Mouse (Mus musculus) limb, embryonic 13.5 days (tissue): Measurements from ENCODE around the gene Pde4c. TPM values are rescaled to one million over a fixed set of nuclear protein-coding genes. Genes with fewer than 3 reads are reported as not detected.
A peak's percentile ranks its signal among the peaks of the same experiment; 100 is the strongest.

Experiments
- ATAC-seq: fragments of 200-750 bp; cut with Nextera tagmentation; 2 replicates; pipeline ENCODE4 v1.8.0; 2017; ENCODE audit warnings: low read depth, moderate number of reproducible peaks, moderate TSS enrichment; ENCODE audit not compliant: low FRiP score
- H3K27ac ChIP-seq: fragments of 300-500 bp; sonication (generic); 2 replicates; pipeline ENCODE4 v1.5.1; 2015; ENCODE audit warnings: inconsistent platforms, mild to moderate bottlenecking, moderate library complexity
- H3K27me3 ChIP-seq: fragments of 300-500 bp; sonication (generic); 2 replicates; pipeline ENCODE4 v1.6.1; 2015; ENCODE audit warnings: mild to moderate bottlenecking, inconsistent platforms
- H3K36me3 ChIP-seq: fragments of 300-500 bp; sonication (generic); 2 replicates; pipeline ENCODE4 v1.6.1; 2015; ENCODE audit warnings: inconsistent platforms, mild to moderate bottlenecking, moderate library complexity
- H3K4me1 ChIP-seq: fragments of 300-500 bp; sonication (generic); 2 replicates; pipeline ENCODE4 v1.6.1; 2015; ENCODE audit warnings: inconsistent platforms
- H3K4me2 ChIP-seq: fragments of 300-500 bp; sonication (generic); replicated peaks from 2 replicates; pipeline ENCODE4 v1.6.1; 2015; ENCODE audit warnings: inconsistent platforms, mild to moderate bottlenecking, moderate library complexity
- H3K4me3 ChIP-seq: fragments of 300-500 bp; sonication (generic); 2 replicates; pipeline ENCODE4 v1.5.1; 2015; ENCODE audit warnings: moderate library complexity, mild to moderate bottlenecking, inconsistent platforms
- H3K9ac ChIP-seq: fragments of 300-500 bp; sonication (generic); 2 replicates; pipeline ENCODE4 v1.6.1; 2015; ENCODE audit warnings: mild to moderate bottlenecking, inconsistent platforms
- H3K9me3 ChIP-seq: fragments of 300-500 bp; sonication (generic); 2 replicates; pipeline ENCODE4 v1.6.1; 2016; ENCODE audit warnings: inconsistent platforms
- WGBS: fragments of 180-500 bp; shearing (Covaris S2); methylation state at CpG from one replicate; pipeline ENCODE4 v1.1.7; 2015; 5-methylcytosine and 5-hydroxymethylcytosine counted together
- polyA plus RNA-seq: library from polyadenylated mRNA; unstranded; fragments of >200 nt; fragmentation: Nextera tagmentation; extraction: Ambion mirVana; gene quantifications from 2 replicates; pipeline ENCODE4 v1.2.1, GENCODE M21; 2015

Pde4c gene
- polyA plus RNA-seq, 1 experiment from 2014 or later: 0.04 TPM

- Histone ChIP-seq H3K9ac (peak overlapping the region; percentile 98), H3K27me3 (no peaks in the 10 kb centered on the region), H3K4me2 (peak overlapping the region; percentile 93), H3K4me3 (peak overlapping the region; percentile 8; the same call in 1 of the 2 replicates), H3K4me1 (peaks cover 49% of the 10 kb centered on the region), H3K9me3 (no peaks in the 10 kb centered on the region), H3K27ac (peak overlapping the region; percentile 79; the same call in 1 of the 2 replicates), H3K36me3 (peaks cover 70% of the 10 kb centered on the region)
- 55% methylated on average over 9 of the region's 9 CpGs for WGBS
- ATAC-seq: no peak
Measured at GRCm38 (mm10) chr8:70773833-70774232, 50.3 kb downstream of the Pde4c start.

GRCm38 (mm10) chr8:70774740-70775139 is 51.2 kb downstream of the Pde4c start:
- Histone ChIP-seq H3K4me1 (peaks cover 49% of the 10 kb centered on the region), H3K36me3 (peaks cover 71% of the 10 kb centered on the region), H3K27ac (0 out of 2 replicates have a peak overlapping the region, but pooled peaks have one; percentile 24), H3K9ac (peak overlapping the region; percentile 98), H3K27me3 (no peaks in the 10 kb centered on the region), H3K4me2 (peak overlapping the region; percentile 93), H3K4me3 (peak overlapping the region; percentile 87), H3K9me3 (no peaks in the 10 kb centered on the region)
- WGBS: 95% methylated on average over 18 of the region's 18 CpGs
- no peak for ATAC-seq

- no peaks in the 10 kb centered on the region for H3K9me3 ChIP-seq
- no peak overlapping the region for H3K27ac ChIP-seq
- peaks cover 71% of the 10 kb centered on the region for H3K36me3 ChIP-seq
- 93% methylated on average over 5 of the region's 5 CpGs for WGBS
- H3K4me3 ChIP-seq: peak overlapping the region; percentile 87
- H3K27me3 ChIP-seq: no peaks in the 10 kb centered on the region
- no peak for ATAC-seq
- H3K4me1 ChIP-seq: peaks cover 49% of the 10 kb centered on the region
- peak overlapping the region; percentile 98 for H3K9ac ChIP-seq
- H3K4me2 ChIP-seq: peak overlapping the region; percentile 93
Measured at GRCm38 (mm10) chr8:70775227-70775626, 51.7 kb downstream of the Pde4c start.

- Histone ChIP-seq H3K4me3 (peak overlapping the region; percentile 87), H3K27ac (peak overlapping the region; percentile 67; the same call in 1 of the 2 replicates), H3K4me1 (peaks cover 49% of the 10 kb centered on the region), H3K27me3 (no peaks in the 10 kb centered on the region), H3K9me3 (no peaks in the 10 kb centered on the region), H3K9ac (peak overlapping the region; percentile 98), H3K36me3 (peaks cover 71% of the 10 kb centered on the region), H3K4me2 (peak overlapping the region; percentile 93)
- no peak; the same call in 1 of the 2 replicates for ATAC-seq
- 2% methylated on average over 34 of the region's 34 CpGs for WGBS
Measured at GRCm38 (mm10) chr8:70775851-70776495, 52.5 kb downstream of the Pde4c start.

- peak within 1 kb of the TSS; percentile 98 for H3K27ac ChIP-seq
- ATAC-seq: peak; percentile 93
- H3K4me3 ChIP-seq: peak within 1 kb of the TSS; percentile 87
- no peaks in the 10 kb centered on the region for H3K27me3 ChIP-seq
- peaks cover 49% of the 10 kb centered on the region for H3K4me1 ChIP-seq
- H3K9me3 ChIP-seq: no peaks in the 10 kb centered on the region
- peak within 1 kb of the TSS; percentile 98 for H3K9ac ChIP-seq
- H3K36me3 ChIP-seq: peaks cover 71% of the 10 kb centered on the region
- under 1% methylated on average over 93 of the region's 94 CpGs for WGBS
- peak within 1 kb of the TSS; percentile 93 for H3K4me2 ChIP-seq
Measured at GRCm38 (mm10) chr8:70776496-70777444, 53.2 kb downstream of the Pde4c start, which contains the start of gene Pik3r2. Gene Pik3r2 (minus strand): TSS chr8:70776713.

GRCm38 (mm10) chr8:70780093-70780492 is 56.6 kb downstream of the Pde4c start:
- H3K9ac ChIP-seq: no peak overlapping the region
- no peaks in the 10 kb centered on the region for H3K9me3 ChIP-seq
- ATAC-seq: no peak
- H3K36me3 ChIP-seq: peaks cover 72% of the 10 kb centered on the region
- no peak overlapping the region for H3K4me2 ChIP-seq
- peaks cover 22% of the 10 kb centered on the region for H3K4me1 ChIP-seq
- H3K4me3 ChIP-seq: no peak overlapping the region
- H3K27me3 ChIP-seq: no peaks in the 10 kb centered on the region
- WGBS: 76% methylated on average over 11 of the region's 11 CpGs
- no peak overlapping the region for H3K27ac ChIP-seq

GRCm38 (mm10) chr8:70786291-70787050 is 63.0 kb downstream of the Pde4c start:
- Histone ChIP-seq H3K9ac (0 out of 2 replicates have a peak overlapping the region, but pooled peaks have one; percentile 13), H3K4me1 (peaks cover 22% of the 10 kb centered on the region), H3K9me3 (no peaks in the 10 kb centered on the region), H3K4me3 (no peak overlapping the region), H3K36me3 (peaks cover 79% of the 10 kb centered on the region), H3K4me2 (no peak overlapping the region), H3K27me3 (no peaks in the 10 kb centered on the region), H3K27ac (no peak overlapping the region)
- ATAC-seq: no peak
- 88% methylated on average over 25 of the region's 25 CpGs for WGBS

GRCm38 (mm10) chr8:70787051-70787445 is 63.5 kb downstream of the Pde4c start:
- peaks cover 73% of the 10 kb centered on the region for H3K36me3 ChIP-seq
- peaks cover 27% of the 10 kb centered on the region for H3K4me1 ChIP-seq
- H3K9ac ChIP-seq: no peak overlapping the region
- WGBS: 87% methylated on average over 3 of the region's 3 CpGs
- no peaks in the 10 kb centered on the region for H3K27me3 ChIP-seq
- no peak for ATAC-seq
- no peak overlapping the region for H3K4me2 ChIP-seq
- H3K4me3 ChIP-seq: no peak overlapping the region
- no peaks in the 10 kb centered on the region for H3K9me3 ChIP-seq
- no peak overlapping the region for H3K27ac ChIP-seq

- no peaks in the 10 kb centered on the region for H3K27me3 ChIP-seq
- H3K4me2 ChIP-seq: 0 out of 2 replicates have a peak overlapping the region, but pooled peaks have one; percentile 21
- no peaks in the 10 kb centered on the region for H3K9me3 ChIP-seq
- H3K4me1 ChIP-seq: peaks cover 34% of the 10 kb centered on the region
- H3K27ac ChIP-seq: no peak overlapping the region
- peaks cover 63% of the 10 kb centered on the region for H3K36me3 ChIP-seq
- WGBS: 22% methylated on average over 30 of the region's 30 CpGs
- no peak overlapping the region for H3K4me3 ChIP-seq
- 0 out of 2 replicates have a peak overlapping the region, but pooled peaks have one; percentile 4 for H3K9ac ChIP-seq
- ATAC-seq: no peak
Measured at GRCm38 (mm10) chr8:70787941-70788667, 64.6 kb downstream of the Pde4c start.

GRCm38 (mm10) chr8:70789046-70789445 is 65.5 kb downstream of the Pde4c start:
- Histone ChIP-seq H3K27ac (no peak overlapping the region), H3K36me3 (peaks cover 54% of the 10 kb centered on the region), H3K27me3 (no peaks in the 10 kb centered on the region), H3K4me2 (no peak overlapping the region), H3K9me3 (no peaks in the 10 kb centered on the region), H3K4me1 (peaks cover 37% of the 10 kb centered on the region), H3K4me3 (no peak overlapping the region), H3K9ac (0 out of 2 replicates have a peak overlapping the region, but pooled peaks have one; percentile 13)
- WGBS: 74% methylated on average over 10 of the region's 10 CpGs
- ATAC-seq: no peak

GRCm38 (mm10) chr8:70790846-70791245 is 67.3 kb downstream of the Pde4c start:
- Histone ChIP-seq H3K27me3 (peaks cover 9% of the 10 kb centered on the region), H3K9ac (peak overlapping the region; percentile 88), H3K36me3 (peaks cover 36% of the 10 kb centered on the region), H3K4me3 (peak overlapping the region; percentile 76), H3K27ac (peak overlapping the region; percentile 10; the same call in 1 of the 2 replicates), H3K9me3 (no peaks in the 10 kb centered on the region), H3K4me2 (peak overlapping the region; percentile 79), H3K4me1 (peaks cover 36% of the 10 kb centered on the region)
- ATAC-seq: no peak
- 55% methylated on average over 8 of the region's 8 CpGs for WGBS
